Mouse (Mus musculus): Measurements from ENCODE around the gene Lrrn4cl. TPM values are rescaled to one million over a fixed set of nuclear protein-coding genes. Genes with fewer than 3 reads are reported as not detected.
"Not testable (repeated sequence)": the region's sequence is repeated elsewhere in the genome, so short reads cannot be mapped to it uniquely, and the experiment has no call there.

Gene Lrrn4cl
- polyA plus RNA-seq, 1 experiment from 2014 or later: 0.62 TPM

DNA sequence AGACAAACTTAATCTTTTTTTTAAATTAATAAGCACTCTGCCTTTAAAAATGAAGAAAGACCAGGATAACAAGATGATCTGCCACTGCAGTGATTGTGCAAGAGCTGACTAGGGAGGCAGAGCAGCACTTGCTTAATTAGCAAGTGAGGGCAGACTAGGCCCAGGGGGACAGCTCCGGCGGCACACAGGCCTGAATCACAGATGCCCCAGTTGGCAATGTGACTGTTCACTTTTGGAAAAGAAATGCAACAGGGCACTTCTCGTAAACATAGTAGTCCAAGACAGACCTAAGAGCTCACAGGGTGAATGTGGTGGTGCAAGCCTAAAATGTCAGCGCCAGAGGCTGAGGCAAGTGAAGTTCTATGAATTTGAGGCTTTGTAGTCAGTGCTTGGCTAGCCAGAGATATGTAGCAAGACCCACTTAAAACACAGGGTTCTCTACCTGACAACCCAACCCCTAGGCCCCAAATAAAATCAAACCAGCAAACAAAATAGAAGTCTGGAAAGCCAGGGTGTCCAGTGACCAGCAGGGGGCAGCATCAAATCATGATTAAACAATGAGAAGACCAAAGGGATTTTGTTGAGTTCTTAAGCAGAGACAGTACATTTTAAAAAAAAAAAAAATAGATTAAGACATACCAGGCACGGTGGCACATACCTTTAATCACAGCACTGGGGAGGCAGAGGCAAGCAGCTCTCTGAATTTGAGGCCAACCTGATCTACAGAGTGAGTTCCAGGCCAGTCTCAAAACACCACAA lies 6.0 kb upstream of the Lrrn4cl start:
- no peak for ATAC-seq (ENCODE audit: low FRiP score, low TSS enrichment)
- H3K4me2 ChIP-seq (replicated peaks; ENCODE audit: low read depth, low read length): no peak overlapping the region
- peaks cover 35% of the 10 kb centered on the region for H3K36me3 ChIP-seq (ENCODE audit: control insufficient read depth, insufficient read depth, low read length)

DNA sequence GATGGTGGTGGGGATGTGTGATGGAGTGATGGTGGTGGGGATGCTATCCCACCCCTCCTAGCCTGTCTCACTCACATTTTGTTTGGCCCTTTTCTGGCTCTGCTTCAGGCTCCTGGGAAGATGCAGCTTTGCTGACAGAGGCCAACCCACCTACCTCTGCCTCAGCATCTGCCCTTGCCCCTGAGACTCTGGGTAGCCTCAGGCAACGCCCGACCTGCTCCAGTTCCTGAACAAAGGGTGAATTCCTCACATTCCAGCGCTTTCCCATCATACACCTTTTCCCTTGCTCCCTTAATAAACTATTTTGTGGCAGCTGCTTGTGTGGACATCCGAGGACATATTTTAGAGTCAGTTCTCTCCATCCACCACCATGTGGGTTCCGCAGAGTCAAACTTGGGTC lies 2.2 kb upstream of the Lrrn4cl start:
- no peak for ATAC-seq (ENCODE audit: low FRiP score, low TSS enrichment)
- 81% methylated on average over 5 of the region's 5 CpGs for WGBS
- Histone ChIP-seq H3K9ac (ENCODE audit: low read depth, low read length) (no peak overlapping the region), H3K36me3 (ENCODE audit: control insufficient read depth, insufficient read depth, low read length) (peaks cover 24% of the 10 kb centered on the region), H3K4me2 (replicated peaks; ENCODE audit: low read depth, low read length) (no peak overlapping the region), H3K4me1 (ENCODE audit: control insufficient read depth, insufficient read depth, low read length) (no peaks in the 10 kb centered on the region), H3K4me3 (ENCODE audit: low read length) (no peak overlapping the region), H3K9me3 (ENCODE audit: control insufficient read depth, low read length) (no peaks in the 10 kb centered on the region), H3K27me3 (ENCODE audit: control insufficient read depth, insufficient read depth, low read length) (no peaks in the 10 kb centered on the region), H3K27ac (ENCODE audit: low read depth, low read length) (no peak overlapping the region)

More for the DNA sequence above, 6.0 kb upstream of the Lrrn4cl start:
- no peaks in the 10 kb centered on the region for H3K27me3 ChIP-seq (ENCODE audit: control insufficient read depth, insufficient read depth, low read length)
- 71% methylated on average over 5 of the region's 5 CpGs for WGBS
- H3K27ac ChIP-seq (ENCODE audit: low read depth, low read length): no peak overlapping the region
- H3K4me1 ChIP-seq (ENCODE audit: control insufficient read depth, insufficient read depth, low read length): peaks cover 11% of the 10 kb centered on the region; the same call in 1 of the 2 replicates
- no peaks in the 10 kb centered on the region for H3K9me3 ChIP-seq (ENCODE audit: control insufficient read depth, low read length)
- H3K9ac ChIP-seq (ENCODE audit: low read depth, low read length): no peak overlapping the region
- no peak overlapping the region for H3K4me3 ChIP-seq (ENCODE audit: low read length)

DNA sequence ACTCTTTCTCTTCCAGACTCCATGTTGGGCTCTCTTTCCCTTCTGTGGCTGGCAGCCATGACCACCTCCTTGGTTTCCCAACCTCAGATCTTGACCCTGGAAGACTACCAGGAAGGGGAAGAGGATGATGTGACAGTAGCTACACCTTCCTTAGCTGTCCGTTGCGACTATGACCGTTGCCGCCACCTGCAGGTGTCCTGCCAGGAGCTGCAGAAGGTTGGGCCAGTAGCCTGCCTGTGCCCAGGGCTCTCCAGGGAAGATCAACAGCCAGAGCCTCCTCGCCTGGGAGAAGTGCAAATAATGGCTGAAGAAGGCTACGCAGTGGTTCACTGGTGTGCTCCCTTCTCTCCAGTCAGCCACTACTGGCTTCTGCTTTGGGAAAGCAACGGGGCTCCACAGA lies 1.1 kb downstream of the Lrrn4cl start:
- no peaks in the 10 kb centered on the region for H3K4me1 ChIP-seq (ENCODE audit: control insufficient read depth, insufficient read depth, low read length)
- no peak for ATAC-seq (ENCODE audit: low FRiP score, low TSS enrichment)
- WGBS: 57% methylated on average over 7 of the region's 7 CpGs
- H3K27ac ChIP-seq (ENCODE audit: low read depth, low read length): no peak overlapping the region
- H3K4me2 ChIP-seq (replicated peaks; ENCODE audit: low read depth, low read length): no peak overlapping the region
- H3K9ac ChIP-seq (ENCODE audit: low read depth, low read length): no peak overlapping the region
- peaks cover 12% of the 10 kb centered on the region; the same call in 1 of the 2 replicates for H3K36me3 ChIP-seq (ENCODE audit: control insufficient read depth, insufficient read depth, low read length)
- no peaks in the 10 kb centered on the region for H3K9me3 ChIP-seq (ENCODE audit: control insufficient read depth, low read length)
- H3K27me3 ChIP-seq (ENCODE audit: control insufficient read depth, insufficient read depth, low read length): no peaks in the 10 kb centered on the region
- no peak overlapping the region for H3K4me3 ChIP-seq (ENCODE audit: low read length)

DNA sequence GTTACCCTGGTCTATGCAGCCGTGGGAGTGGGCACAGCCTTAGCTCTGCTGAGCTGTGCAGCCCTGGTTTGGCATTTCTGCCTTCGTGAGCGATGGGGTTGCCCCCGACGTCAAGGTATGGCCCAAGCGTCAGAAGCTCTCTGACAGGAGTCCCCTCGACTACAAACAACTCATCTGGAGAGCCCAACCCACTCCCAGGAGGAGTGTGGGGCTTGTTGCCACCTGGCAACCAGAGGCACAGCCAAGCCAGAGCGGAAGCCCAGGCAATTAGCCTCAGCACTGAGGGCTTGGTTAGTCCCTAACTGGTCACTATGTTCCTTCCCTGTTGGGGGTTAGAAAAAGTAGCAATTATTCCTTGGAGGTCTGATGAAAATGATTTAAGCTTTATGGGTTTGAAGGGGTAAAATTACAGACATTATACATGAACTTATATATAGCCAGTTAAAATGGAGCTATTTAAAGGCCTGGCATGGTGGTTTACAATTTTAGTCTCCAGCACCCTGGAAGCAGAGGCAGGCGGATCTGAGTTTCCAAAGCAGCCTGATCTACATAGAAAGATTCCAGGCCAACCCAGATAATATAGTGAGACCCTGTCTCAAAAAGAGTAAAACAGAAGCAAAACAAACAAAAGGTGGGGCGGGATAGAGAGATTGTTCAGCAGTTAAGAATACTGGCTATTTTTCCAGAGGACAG lies 1.8 kb downstream of the Lrrn4cl start:
- no peak overlapping the region for H3K9ac ChIP-seq (ENCODE audit: low read depth, low read length)

DNA sequence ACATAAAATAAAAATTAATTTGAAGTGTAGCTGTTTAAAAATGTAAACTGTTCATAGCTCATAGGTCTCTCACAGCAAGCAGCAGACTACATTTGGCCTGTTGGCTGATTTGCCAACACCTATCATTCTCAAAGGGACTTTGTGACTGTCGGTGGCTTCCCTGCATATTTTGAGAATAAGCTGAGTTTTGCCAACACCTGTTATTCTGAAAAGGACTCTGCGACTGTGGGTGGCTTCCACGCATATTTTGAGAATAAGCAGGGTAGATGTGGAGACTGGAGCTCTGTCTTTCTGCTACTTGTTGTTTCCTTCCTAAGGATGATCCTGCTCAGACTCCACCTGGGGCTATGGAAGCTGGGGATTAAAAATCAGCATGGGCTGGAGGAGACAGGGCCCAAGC lies 2.5 kb downstream of the Lrrn4cl start:
- no peak for ATAC-seq (ENCODE audit: low FRiP score, low TSS enrichment)
- no peaks in the 10 kb centered on the region for H3K9me3 ChIP-seq (ENCODE audit: control insufficient read depth, low read length)
- 83% methylated on average over 3 of the region's 3 CpGs for WGBS
- no peaks in the 10 kb centered on the region for H3K4me1 ChIP-seq (ENCODE audit: control insufficient read depth, insufficient read depth, low read length)
- no peak overlapping the region for H3K9ac ChIP-seq (ENCODE audit: low read depth, low read length)
- no peaks in the 10 kb centered on the region for H3K27me3 ChIP-seq (ENCODE audit: control insufficient read depth, insufficient read depth, low read length)
- H3K27ac ChIP-seq (ENCODE audit: low read depth, low read length): no peak overlapping the region
- H3K36me3 ChIP-seq (ENCODE audit: control insufficient read depth, insufficient read depth, low read length): peaks cover 3% of the 10 kb centered on the region; the same call in 1 of the 2 replicates
- H3K4me3 ChIP-seq (ENCODE audit: low read length): no peak overlapping the region
- no peak overlapping the region for H3K4me2 ChIP-seq (replicated peaks; ENCODE audit: low read depth, low read length)

More for the DNA sequence above, 1.8 kb downstream of the Lrrn4cl start:
- 56% methylated on average over 10 of the region's 10 CpGs for WGBS
- Histone ChIP-seq H3K27me3 (ENCODE audit: control insufficient read depth, insufficient read depth, low read length) (no peaks in the 10 kb centered on the region), H3K36me3 (ENCODE audit: control insufficient read depth, insufficient read depth, low read length) (peaks cover 8% of the 10 kb centered on the region; the same call in 1 of the 2 replicates), H3K4me3 (ENCODE audit: low read length) (no peak overlapping the region), H3K9me3 (ENCODE audit: control insufficient read depth, low read length) (no peaks in the 10 kb centered on the region), H3K4me2 (replicated peaks; ENCODE audit: low read depth, low read length) (no peak overlapping the region), H3K27ac (ENCODE audit: low read depth, low read length) (no peak overlapping the region), H3K4me1 (ENCODE audit: control insufficient read depth, insufficient read depth, low read length) (no peaks in the 10 kb centered on the region)
- no peak for ATAC-seq (ENCODE audit: low FRiP score, low TSS enrichment)

DNA sequence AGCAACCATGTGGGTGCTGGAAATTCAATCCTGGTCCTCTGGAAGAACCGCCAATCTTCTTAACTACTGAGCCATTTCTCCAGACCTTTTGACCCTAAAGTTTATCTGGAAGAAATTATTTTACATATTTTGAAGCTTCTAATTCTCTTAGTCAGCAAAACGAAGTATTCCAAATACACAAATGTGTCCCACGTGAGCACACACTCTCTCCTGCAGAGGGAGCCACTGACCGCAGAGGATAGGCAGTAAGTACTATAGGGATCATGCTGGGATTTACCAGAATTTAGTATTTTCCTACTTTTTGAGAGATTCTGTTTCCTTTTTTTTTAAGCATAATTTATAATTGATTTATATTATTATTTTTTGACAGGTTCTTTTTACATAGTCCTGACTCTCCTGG lies 7.1 kb downstream of the Lrrn4cl start:
- H3K4me3 ChIP-seq (ENCODE audit: low read length): no peak overlapping the region
- H3K36me3 ChIP-seq (ENCODE audit: control insufficient read depth, insufficient read depth, low read length): no peaks in the 10 kb centered on the region
- H3K4me2 ChIP-seq (replicated peaks; ENCODE audit: low read depth, low read length): no peak overlapping the region
- H3K27me3 ChIP-seq (ENCODE audit: control insufficient read depth, insufficient read depth, low read length): no peaks in the 10 kb centered on the region
- 46% methylated on average over 4 of the region's 4 CpGs for WGBS
- no peak overlapping the region for H3K27ac ChIP-seq (ENCODE audit: low read depth, low read length)
- ATAC-seq (ENCODE audit: low FRiP score, low TSS enrichment): peak; percentile 54; the same call in 1 of the 2 replicates
- H3K9ac ChIP-seq (ENCODE audit: low read depth, low read length): no peak overlapping the region
- H3K9me3 ChIP-seq (ENCODE audit: control insufficient read depth, low read length): no peaks in the 10 kb centered on the region
- no peaks in the 10 kb centered on the region for H3K4me1 ChIP-seq (ENCODE audit: control insufficient read depth, insufficient read depth, low read length)

DNA sequence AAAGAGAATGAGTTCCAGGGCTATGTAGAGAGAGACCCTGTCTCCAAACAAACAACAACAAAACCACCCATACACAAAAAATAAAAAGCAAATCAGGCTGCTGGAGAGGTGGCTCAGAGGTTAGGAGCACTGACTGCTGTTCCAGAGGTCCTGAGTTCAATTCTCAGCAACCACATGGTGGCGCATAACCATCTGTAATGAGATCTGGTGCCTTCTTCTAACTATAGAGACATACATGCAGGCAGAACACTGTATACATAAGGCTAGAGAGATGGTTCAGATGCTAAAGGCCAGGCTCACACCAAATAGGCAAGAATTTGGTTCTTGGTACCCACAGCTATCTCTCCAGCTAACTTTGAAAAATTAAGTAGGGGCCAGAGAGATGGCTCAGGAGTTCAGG lies 8.4 kb downstream of the Lrrn4cl start:
- no peak overlapping the region for H3K4me3 ChIP-seq (ENCODE audit: low read length)
- ATAC-seq (ENCODE audit: low FRiP score, low TSS enrichment): peak; percentile 45; the same call in 1 of the 2 replicates
- no peak overlapping the region for H3K4me2 ChIP-seq (replicated peaks; ENCODE audit: low read depth, low read length)
- H3K27me3 ChIP-seq (ENCODE audit: control insufficient read depth, insufficient read depth, low read length): no peaks in the 10 kb centered on the region
- 21% methylated on average over 1 of the region's 1 CpGs for WGBS
- H3K27ac ChIP-seq (ENCODE audit: low read depth, low read length): no peak overlapping the region
- H3K9me3 ChIP-seq (ENCODE audit: control insufficient read depth, low read length): no peaks in the 10 kb centered on the region
- H3K4me1 ChIP-seq (ENCODE audit: control insufficient read depth, insufficient read depth, low read length): no peaks in the 10 kb centered on the region
- no peaks in the 10 kb centered on the region for H3K36me3 ChIP-seq (ENCODE audit: control insufficient read depth, insufficient read depth, low read length)
- no peak overlapping the region for H3K9ac ChIP-seq (ENCODE audit: low read depth, low read length)

DNA sequence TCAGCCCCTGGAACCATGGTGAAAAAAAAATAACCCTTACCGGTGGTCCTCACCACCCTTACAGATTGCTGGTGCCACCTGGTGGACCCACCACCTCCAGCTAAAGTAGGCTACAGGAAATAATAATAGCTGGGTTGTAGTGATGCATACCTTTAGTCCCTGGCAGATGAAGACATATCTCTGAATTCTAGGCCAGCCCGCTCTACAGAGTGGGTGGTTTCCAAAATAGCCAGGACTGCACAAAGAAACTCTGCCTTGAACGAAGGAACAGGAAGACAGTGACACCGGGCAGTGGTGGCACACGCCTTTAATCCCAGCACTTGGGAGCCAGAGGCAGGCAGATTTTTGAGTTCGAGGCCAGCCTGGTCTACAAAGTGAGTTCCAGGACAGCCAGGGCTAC lies 13.7 kb downstream of the Lrrn4cl start:
- no peaks in the 10 kb centered on the region for H3K9me3 ChIP-seq (ENCODE audit: control insufficient read depth, low read length)
- no peak for ATAC-seq (ENCODE audit: low FRiP score, low TSS enrichment)
- WGBS: 90% methylated on average over 6 of the region's 6 CpGs
- no peak overlapping the region for H3K4me2 ChIP-seq (replicated peaks; ENCODE audit: low read depth, low read length)
- no peak overlapping the region for H3K27ac ChIP-seq (ENCODE audit: low read depth, low read length)
- H3K27me3 ChIP-seq (ENCODE audit: control insufficient read depth, insufficient read depth, low read length): no peaks in the 10 kb centered on the region
- H3K4me1 ChIP-seq (ENCODE audit: control insufficient read depth, insufficient read depth, low read length): no peaks in the 10 kb centered on the region
- H3K9ac ChIP-seq (ENCODE audit: low read depth, low read length): no peak overlapping the region
- H3K4me3 ChIP-seq (ENCODE audit: low read length): no peak overlapping the region
- H3K36me3 ChIP-seq (ENCODE audit: control insufficient read depth, insufficient read depth, low read length): no peaks in the 10 kb centered on the region

DNA sequence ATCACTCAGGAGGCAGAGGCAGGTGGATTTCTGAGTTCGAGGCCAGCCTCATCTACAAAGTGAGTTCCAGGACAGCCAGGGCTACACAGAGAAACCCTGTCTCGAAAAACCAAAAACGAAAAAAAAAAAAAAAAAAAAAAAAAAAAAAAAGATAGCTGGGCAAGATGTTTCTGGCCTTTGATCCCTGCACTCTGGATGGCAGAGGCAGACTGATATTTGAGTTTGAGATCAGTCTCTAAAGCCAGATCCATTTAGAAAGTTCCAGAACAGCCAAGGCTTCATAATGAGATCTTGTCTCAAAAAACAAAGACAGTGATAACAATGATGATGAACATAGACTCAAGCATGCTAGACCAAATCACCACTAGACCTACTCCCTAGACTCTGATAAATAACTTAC lies 19.8 kb downstream of the Lrrn4cl start:
- not testable (repeated sequence) for H3K9ac ChIP-seq (ENCODE audit: low read depth, low read length); H3K4me3 ChIP-seq (ENCODE audit: low read length); ATAC-seq (ENCODE audit: low FRiP score, low TSS enrichment); H3K4me2 ChIP-seq (replicated peaks; ENCODE audit: low read depth, low read length); H3K27me3 ChIP-seq (ENCODE audit: control insufficient read depth, insufficient read depth, low read length); H3K27ac ChIP-seq (ENCODE audit: low read depth, low read length); H3K9me3 ChIP-seq (ENCODE audit: control insufficient read depth, low read length); H3K4me1 ChIP-seq (ENCODE audit: control insufficient read depth, insufficient read depth, low read length)
- 81% methylated on average over 3 of the region's 3 CpGs for WGBS
- peaks cover 24% of the 10 kb centered on the region for H3K36me3 ChIP-seq (ENCODE audit: control insufficient read depth, insufficient read depth, low read length)
